Mouse (Mus musculus) neural tube, embryonic 13.5 days (tissue): ENCODE results near the gene Fam186b. TPM values are rescaled to one million over a fixed set of nuclear protein-coding genes. Genes with fewer than 3 reads are reported as not detected.
A peak's percentile ranks its signal among the peaks of the same experiment; 100 is the strongest.

Experiments
- ATAC-seq: fragments of 200-750 bp; cut with Nextera tagmentation; 2 replicates; pipeline ENCODE4 v1.8.0; 2017; ENCODE audit warnings: low read depth, mild to moderate bottlenecking, moderate TSS enrichment, moderate library complexity
- H3K27ac ChIP-seq: fragments of 300-500 bp; sonication (generic); replicated peaks from 2 replicates; pipeline ENCODE4 v1.5.1; 2015; ENCODE audit warnings: moderate library complexity, mild to moderate bottlenecking, inconsistent platforms
- H3K27me3 ChIP-seq: fragments of 300-500 bp; sonication (generic); 2 replicates; pipeline ENCODE4 v1.6.1; 2015; ENCODE audit warnings: mild to moderate bottlenecking, inconsistent platforms
- H3K36me3 ChIP-seq: fragments of 300-500 bp; sonication (generic); 2 replicates; pipeline ENCODE4 v1.6.1; 2015; ENCODE audit warnings: mild to moderate bottlenecking, inconsistent platforms
- H3K4me1 ChIP-seq: fragments of 300-500 bp; sonication (generic); replicated peaks from 2 replicates; pipeline ENCODE4 v1.6.1; 2015; ENCODE audit warnings: inconsistent platforms
- H3K4me2 ChIP-seq: fragments of 300-500 bp; sonication (generic); 2 replicates; pipeline ENCODE4 v1.6.1; 2015; ENCODE audit warnings: inconsistent platforms, mild to moderate bottlenecking, moderate library complexity
- H3K4me3 ChIP-seq: fragments of 300-500 bp; sonication (generic); 2 replicates; pipeline ENCODE4 v1.5.1; 2015; ENCODE audit warnings: mild to moderate bottlenecking, inconsistent platforms
- H3K9ac ChIP-seq: fragments of 300-500 bp; sonication (generic); 2 replicates; pipeline ENCODE4 v1.6.1; 2015; ENCODE audit warnings: moderate library complexity, mild to moderate bottlenecking, inconsistent platforms
- H3K9me3 ChIP-seq: fragments of 300-500 bp; sonication (generic); 2 replicates; pipeline ENCODE4 v1.6.1; 2016; ENCODE audit warnings: inconsistent platforms
- WGBS: fragments of 180-500 bp; shearing (Covaris S2); methylation state at CpG from one replicate; pipeline ENCODE4 v1.1.7; 2015; 5-methylcytosine and 5-hydroxymethylcytosine counted together
- polyA plus RNA-seq: library from polyadenylated mRNA; unstranded; fragments of >200 nt; fragmentation: Nextera tagmentation; extraction: Ambion mirVana; gene quantifications from 2 replicates; pipeline ENCODE4 v1.2.1, GENCODE M21; 2015

Gene Fam186b
- 0.52 and 0.54 TPM in 2 replicates for polyA plus RNA-seq

DNA sequence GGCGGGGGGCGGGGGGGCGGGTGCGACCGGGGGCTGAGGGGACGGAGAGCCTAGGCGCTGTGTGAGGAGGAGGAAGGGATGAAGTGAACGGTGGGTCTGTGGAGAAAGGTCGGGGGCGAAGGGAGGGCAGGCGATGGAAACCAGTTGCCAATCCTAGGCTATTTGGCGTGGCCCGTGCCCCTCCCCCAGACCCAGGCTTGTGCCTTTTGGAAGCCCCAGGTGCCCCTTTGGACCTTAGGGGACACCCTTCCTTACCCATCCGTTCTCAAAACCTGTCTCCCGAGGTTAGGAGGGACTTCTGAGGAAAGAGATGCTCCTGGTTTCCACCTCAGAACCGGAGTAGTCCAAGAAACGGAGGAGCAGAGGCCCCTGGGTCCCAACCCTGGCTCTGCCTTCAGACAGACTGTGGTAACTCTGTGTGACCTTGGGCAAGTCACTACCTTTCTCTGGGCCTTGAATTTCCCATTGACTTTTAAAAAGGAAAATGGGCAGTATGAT lies at the start of gene Fam186b:
Gene Fam186b, minus strand, starts transcription at position 405 of the 498 bp plus-strand sequence.
- peak; percentile 74 for ATAC-seq
- Histone ChIP-seq H3K4me2 (peak within 1 kb of the TSS; percentile 71), H3K9ac (peak within 1 kb of the TSS; percentile 85), H3K27me3 (no peaks in the 10 kb centered on the region), H3K36me3 (no peaks in the 10 kb centered on the region), H3K9me3 (no peaks in the 10 kb centered on the region), H3K27ac (peak within 1 kb of the TSS; percentile 93), H3K4me1 (peaks cover 28% of the 10 kb centered on the region), H3K4me3 (peak within 1 kb of the TSS; percentile 72)
- under 1% methylated on average over 15 of the region's 17 CpGs for WGBS

DNA sequence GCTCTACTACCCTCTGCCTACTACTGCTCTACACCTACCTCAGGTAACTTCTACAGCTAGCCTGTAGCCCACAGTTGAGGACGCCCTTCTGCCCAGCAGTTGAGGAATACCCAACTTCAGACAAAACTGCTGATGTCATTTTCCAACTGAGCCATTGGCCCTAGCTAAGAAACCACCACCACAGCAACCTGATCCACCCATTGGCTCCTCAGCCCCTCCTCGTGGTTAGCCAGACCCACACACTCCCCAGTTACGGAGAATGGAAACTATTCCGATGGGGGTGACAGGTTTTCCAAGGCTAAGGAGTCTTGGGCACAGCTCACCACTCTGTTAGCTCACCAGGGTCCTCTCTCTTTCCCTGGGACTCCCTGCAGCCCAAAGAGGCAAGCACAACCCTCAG lies 49.3 kb upstream of the Fam186b start:
- H3K4me1 ChIP-seq: peaks cover 41% of the 10 kb centered on the region

DNA sequence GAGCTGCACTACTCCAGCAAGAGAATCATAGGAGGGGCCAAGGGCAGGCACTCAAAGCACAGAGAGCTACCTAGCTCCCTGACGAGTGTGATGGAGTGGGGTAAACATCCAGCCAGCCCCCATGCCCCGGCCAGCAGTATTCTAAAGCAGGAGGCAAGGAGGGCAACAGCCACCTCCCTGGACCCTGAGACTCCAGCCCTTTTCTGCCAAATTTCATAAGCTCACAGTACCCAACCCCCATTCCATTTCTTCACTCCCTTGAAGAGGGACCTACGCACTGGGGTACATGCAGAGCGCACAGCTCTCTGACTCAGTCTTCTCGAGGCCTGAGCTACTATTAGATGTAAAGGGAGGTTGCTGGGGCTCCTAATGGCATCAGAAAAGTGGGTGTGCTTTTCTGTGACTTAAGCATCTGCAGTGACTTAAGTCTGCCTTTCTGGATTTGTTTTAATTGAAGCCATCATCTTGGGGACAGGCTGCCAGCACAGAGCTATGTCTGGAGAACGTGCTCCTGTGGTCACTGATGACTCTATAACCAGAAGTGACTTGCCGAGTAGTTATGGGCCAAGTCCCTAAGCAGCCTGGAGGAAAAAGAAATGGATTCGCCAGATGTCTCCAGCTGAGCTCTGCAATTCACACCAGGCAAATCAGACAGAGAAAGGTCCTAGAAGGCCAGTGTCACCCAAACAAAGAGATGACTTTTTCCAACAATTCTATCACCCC lies 48.6 kb upstream of the Fam186b start:
- no peaks in the 10 kb centered on the region for H3K9me3 ChIP-seq
- H3K36me3 ChIP-seq: no peaks in the 10 kb centered on the region
- H3K4me2 ChIP-seq: no peak overlapping the region
- H3K27me3 ChIP-seq: no peaks in the 10 kb centered on the region
- WGBS: 64% methylated on average over 8 of the region's 8 CpGs
- peaks cover 45% of the 10 kb centered on the region for H3K4me1 ChIP-seq
- H3K27ac ChIP-seq: peak overlapping the region; percentile 61
- 0 out of 2 replicates have a peak overlapping the region, but pooled peaks have one; percentile 12 for H3K9ac ChIP-seq
- ATAC-seq: no peak
- no peak overlapping the region for H3K4me3 ChIP-seq

More for the DNA sequence above, 49.3 kb upstream of the Fam186b start:
- no peaks in the 10 kb centered on the region for H3K9me3 ChIP-seq
- H3K27ac ChIP-seq: no peak overlapping the region
- no peak overlapping the region for H3K9ac ChIP-seq
- no peak for ATAC-seq
- H3K4me2 ChIP-seq: no peak overlapping the region
- no peaks in the 10 kb centered on the region for H3K36me3 ChIP-seq
- WGBS: 87% methylated on average over 4 of the region's 4 CpGs
- H3K27me3 ChIP-seq: no peaks in the 10 kb centered on the region
- H3K4me3 ChIP-seq: no peak overlapping the region

DNA sequence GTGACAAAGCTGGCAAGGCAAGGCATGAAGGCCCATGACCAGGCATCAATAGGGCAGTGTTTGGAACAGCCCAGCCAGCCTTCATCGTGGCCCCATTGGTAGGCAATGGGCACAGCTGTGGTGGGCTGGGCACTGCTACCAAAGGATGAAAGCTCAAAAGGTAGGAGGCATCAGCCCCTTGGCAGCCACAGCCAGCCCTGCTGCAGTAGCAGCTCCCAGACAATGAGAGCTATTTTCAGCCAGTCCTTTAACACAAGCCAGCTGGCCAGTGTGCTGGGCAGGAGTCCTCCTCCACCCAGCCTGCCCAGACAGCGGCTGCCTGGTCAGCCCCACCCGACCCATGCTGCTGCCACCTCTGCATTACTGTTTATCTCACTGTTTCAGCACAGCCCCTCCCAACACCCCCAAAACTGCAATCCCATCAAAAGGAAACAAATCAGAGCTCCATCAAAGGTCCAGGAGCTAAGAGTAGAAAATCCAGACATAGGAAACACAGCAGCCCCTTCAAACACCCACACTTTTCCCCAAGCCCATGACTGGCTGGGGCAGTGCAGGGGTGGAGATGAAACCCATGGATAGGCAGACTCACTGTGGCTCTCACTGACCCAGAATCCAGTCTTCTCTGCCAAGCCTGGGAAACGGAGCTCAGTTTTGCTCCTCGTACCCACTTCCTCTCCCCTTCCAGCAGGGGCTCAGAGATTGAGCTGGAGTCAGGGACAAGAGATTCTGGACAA lies 47.9 kb upstream of the Fam186b start:
- Histone ChIP-seq H3K9ac (peak overlapping the region; percentile 12; the same call in 1 of the 2 replicates), H3K9me3 (no peaks in the 10 kb centered on the region), H3K27ac (peak overlapping the region; percentile 61), H3K4me2 (no peak overlapping the region), H3K27me3 (no peaks in the 10 kb centered on the region), H3K4me1 (peaks cover 47% of the 10 kb centered on the region), H3K36me3 (no peaks in the 10 kb centered on the region), H3K4me3 (no peak overlapping the region)
- 63% methylated on average over 5 of the region's 5 CpGs for WGBS
- ATAC-seq: peak; percentile 67

DNA sequence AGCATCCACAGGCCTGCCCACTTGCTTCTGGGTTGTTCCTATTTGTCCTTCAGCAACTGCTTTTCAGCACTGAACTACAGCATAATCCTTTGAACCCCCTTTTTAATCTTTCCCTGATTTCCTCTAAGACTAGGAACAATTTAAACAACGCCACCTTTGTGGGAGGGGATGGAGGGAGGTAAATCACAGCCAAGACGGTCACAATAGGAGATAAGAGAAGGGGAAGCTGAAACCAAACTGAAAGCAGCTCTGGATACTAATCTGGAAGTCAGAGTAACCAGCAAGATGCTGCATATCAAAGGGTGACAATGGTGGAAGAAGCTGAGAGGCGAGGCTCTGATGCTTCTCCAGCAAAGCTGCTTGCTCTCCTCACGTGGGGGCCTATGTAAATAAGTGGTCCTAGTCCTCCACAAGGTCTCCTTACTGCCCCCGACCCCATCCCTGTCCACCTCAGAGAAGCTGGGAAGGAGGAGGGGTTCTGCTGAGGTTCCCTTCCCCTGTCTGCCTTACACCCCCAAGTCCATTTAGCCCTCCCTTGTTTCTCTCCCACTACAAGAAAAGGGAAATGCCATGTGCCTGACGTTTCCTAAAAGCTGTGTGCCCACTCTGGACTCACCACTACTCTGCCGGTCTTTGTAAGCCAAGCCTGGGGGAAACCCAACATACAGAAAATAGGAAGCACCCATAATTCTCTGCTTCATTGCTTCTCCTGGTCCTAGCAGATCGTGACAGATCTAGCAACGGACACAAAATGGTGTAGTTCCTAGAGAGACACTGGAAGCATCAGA lies 46.7 kb upstream of the Fam186b start:
- WGBS: 58% methylated on average over 9 of the region's 9 CpGs
- H3K4me1 ChIP-seq: peaks cover 47% of the 10 kb centered on the region
- H3K27ac ChIP-seq: no peak overlapping the region

DNA sequence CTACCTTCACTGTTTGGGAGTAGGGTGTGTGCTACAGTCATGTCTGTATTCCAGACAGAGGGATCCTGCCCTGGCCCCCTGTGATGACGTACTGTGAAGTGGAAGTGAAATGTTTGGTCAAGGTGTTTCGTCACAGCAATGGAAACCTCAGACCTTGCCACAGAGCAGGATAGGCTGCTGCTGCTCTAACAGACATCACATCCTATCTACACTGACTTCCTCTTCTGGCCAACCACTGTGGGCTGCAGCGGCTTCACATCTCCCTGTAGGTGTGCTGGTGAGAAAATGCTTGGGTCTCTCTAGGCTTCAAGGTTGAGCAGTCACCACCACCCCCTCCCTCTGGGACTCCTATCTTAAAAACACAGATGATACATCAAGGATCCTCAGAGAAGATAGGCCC lies 45.4 kb upstream of the Fam186b start:
- Histone ChIP-seq H3K4me3 (no peak overlapping the region), H3K4me2 (no peak overlapping the region), H3K9me3 (no peaks in the 10 kb centered on the region), H3K27me3 (no peaks in the 10 kb centered on the region), H3K9ac (no peak overlapping the region), H3K4me1 (peaks cover 47% of the 10 kb centered on the region), H3K36me3 (no peaks in the 10 kb centered on the region), H3K27ac (no peak overlapping the region)
- ATAC-seq: no peak
- 89% methylated on average over 3 of the region's 3 CpGs for WGBS

More for the DNA sequence above, 46.7 kb upstream of the Fam186b start:
- H3K4me3 ChIP-seq: no peak overlapping the region
- H3K9ac ChIP-seq: no peak overlapping the region
- no peaks in the 10 kb centered on the region for H3K36me3 ChIP-seq
- no peak overlapping the region for H3K4me2 ChIP-seq
- H3K9me3 ChIP-seq: no peaks in the 10 kb centered on the region
- H3K27me3 ChIP-seq: no peaks in the 10 kb centered on the region
- no peak for ATAC-seq

DNA sequence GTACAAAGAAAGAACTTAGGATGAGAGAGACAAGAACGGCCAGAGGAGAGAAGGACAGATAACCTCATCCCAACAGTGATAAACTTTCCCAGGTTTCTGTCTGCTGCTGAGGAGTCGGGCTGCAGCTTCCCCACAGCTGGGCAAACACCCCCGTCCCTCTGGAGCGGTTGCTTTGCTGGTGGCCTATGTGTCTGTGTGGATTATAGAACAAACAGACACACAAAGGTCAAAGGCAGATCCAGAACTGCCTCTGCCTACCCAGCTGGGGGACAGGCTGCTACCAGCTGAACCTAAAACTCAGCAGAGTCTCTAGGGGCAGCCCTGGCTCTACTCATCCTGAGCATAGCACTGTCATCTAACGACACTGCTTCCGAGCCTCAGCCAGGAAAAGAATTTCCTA lies 44.0 kb upstream of the Fam186b start:
- H3K4me1 ChIP-seq: peaks cover 48% of the 10 kb centered on the region
- H3K4me3 ChIP-seq: no peak overlapping the region
- H3K9ac ChIP-seq: no peak overlapping the region
- no peak overlapping the region; the same call in 1 of the 2 replicates for H3K27ac ChIP-seq
- H3K36me3 ChIP-seq: no peaks in the 10 kb centered on the region
- H3K9me3 ChIP-seq: no peaks in the 10 kb centered on the region
- H3K27me3 ChIP-seq: no peaks in the 10 kb centered on the region
- WGBS: 66% methylated on average over 6 of the region's 6 CpGs
- no peak overlapping the region for H3K4me2 ChIP-seq
- no peak for ATAC-seq

DNA sequence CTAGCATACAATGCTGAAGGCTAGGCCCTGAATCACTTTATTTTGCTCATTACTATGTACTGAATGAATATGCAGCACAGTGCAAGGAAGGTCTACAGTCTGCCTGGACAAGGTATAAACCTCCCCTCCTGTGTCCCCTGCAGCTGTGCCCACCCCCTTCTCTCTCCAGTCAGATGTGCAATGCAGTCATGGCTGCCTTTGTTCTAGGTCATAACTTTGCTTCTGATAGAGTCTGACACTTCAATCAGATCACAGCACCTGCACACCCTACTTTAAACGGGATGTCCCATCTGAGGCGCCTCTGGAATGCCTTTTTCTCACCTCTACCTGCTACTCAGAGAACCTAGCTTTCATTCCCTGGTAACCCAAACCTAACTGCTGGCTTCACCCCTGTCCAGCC lies 43.2 kb upstream of the Fam186b start:
- no peak overlapping the region for H3K4me2 ChIP-seq
- WGBS: 81% methylated on average over 2 of the region's 2 CpGs
- no peak overlapping the region for H3K27ac ChIP-seq
- no peaks in the 10 kb centered on the region for H3K36me3 ChIP-seq
- no peak for ATAC-seq
- no peak overlapping the region for H3K4me3 ChIP-seq
- H3K9me3 ChIP-seq: no peaks in the 10 kb centered on the region
- H3K4me1 ChIP-seq: peaks cover 48% of the 10 kb centered on the region
- no peak overlapping the region for H3K9ac ChIP-seq
- H3K27me3 ChIP-seq: no peaks in the 10 kb centered on the region

DNA sequence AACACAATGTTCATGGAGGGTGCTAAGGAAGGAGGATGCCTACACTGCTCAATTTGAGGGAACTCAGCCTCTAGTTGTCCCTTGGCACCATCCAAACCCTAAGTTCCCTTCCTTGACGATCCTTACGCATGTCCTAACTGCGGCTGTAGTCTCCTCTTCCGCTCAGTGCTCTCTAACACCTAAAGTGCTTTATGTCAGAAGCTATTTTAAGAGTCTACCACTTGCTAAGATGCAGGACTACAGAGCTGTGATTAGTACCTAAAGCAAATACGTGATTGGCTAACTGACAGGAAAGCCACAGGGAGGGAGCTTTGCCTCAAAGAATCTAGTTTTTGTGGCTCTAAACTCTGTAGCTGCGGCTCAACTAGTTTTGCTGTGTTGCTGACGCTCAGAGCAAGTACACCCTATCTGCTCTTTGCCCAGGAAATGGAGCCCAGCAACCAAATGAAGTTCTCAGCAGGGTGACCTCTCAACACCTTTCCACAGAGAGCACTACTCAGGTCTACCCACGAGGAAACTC lies 40.2 kb upstream of the Fam186b start:
- no peak overlapping the region for H3K4me2 ChIP-seq
- H3K4me1 ChIP-seq: peaks cover 48% of the 10 kb centered on the region
- 83% methylated on average over 8 of the region's 8 CpGs for WGBS
- no peak overlapping the region for H3K27ac ChIP-seq
- no peaks in the 10 kb centered on the region for H3K9me3 ChIP-seq
- no peaks in the 10 kb centered on the region for H3K27me3 ChIP-seq
- H3K4me3 ChIP-seq: no peak overlapping the region
- no peaks in the 10 kb centered on the region for H3K36me3 ChIP-seq
- no peak overlapping the region for H3K9ac ChIP-seq
- ATAC-seq: no peak

DNA sequence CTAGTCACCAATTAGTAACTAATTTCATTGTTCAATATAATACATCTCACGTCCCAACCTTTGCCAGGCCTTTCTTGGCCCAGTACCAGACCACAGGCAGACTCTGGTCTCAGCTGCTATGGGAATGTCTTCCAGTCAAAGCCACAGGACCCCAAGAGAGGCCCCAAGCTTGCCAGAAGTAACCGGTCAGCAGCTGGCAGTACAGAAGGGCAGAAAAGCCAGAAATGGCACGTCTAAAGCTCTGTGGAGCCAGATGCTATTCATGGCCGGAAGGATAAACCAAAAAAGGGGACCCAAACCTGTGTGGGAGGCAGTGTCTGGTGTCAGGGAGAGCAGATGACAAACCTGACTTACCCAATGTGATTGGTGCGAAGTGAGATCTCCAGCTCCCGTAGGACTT lies 38.8 kb upstream of the Fam186b start:
- Histone ChIP-seq H3K4me1 (peaks cover 41% of the 10 kb centered on the region), H3K4me3 (no peak overlapping the region), H3K4me2 (no peak overlapping the region), H3K9ac (no peak overlapping the region), H3K27me3 (no peaks in the 10 kb centered on the region), H3K36me3 (no peaks in the 10 kb centered on the region), H3K27ac (peak overlapping the region; percentile 88), H3K9me3 (no peaks in the 10 kb centered on the region)
- no peak for ATAC-seq
- 70% methylated on average over 6 of the region's 6 CpGs for WGBS

DNA sequence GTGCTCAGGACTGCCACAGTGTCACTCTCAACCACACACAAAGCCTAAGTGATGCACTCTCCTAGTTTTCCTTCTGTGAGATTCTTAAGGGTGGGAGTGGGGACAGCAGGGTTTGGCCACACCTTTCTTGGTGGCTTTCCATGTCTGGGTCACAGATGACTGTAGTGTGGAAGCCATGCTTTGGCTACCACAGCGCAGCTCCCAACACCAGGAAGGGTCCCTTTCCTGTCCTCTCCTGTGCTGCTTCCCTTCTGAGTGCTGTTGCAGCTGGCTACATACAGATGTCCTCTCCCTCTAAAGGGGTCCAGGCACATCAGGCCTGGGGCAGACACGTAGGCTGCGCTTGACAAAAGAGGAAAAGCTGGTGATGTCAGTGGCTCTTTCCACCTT lies 38.0 kb upstream of the Fam186b start:
- no peak overlapping the region for H3K4me3 ChIP-seq
- ATAC-seq: no peak
- no peak overlapping the region for H3K4me2 ChIP-seq
- peaks cover 40% of the 10 kb centered on the region for H3K4me1 ChIP-seq
- no peaks in the 10 kb centered on the region for H3K27me3 ChIP-seq
- no peaks in the 10 kb centered on the region for H3K9me3 ChIP-seq
- peak overlapping the region; percentile 31; the same call in 1 of the 2 replicates for H3K9ac ChIP-seq
- H3K27ac ChIP-seq: peak overlapping the region; percentile 88
- peaks cover 6% of the 10 kb centered on the region; the same call in 1 of the 2 replicates for H3K36me3 ChIP-seq
- 82% methylated on average over 3 of the region's 3 CpGs for WGBS
